Mouse (Mus musculus) regulatory T cell (primary cell): ENCODE results near the gene Plce1.

Experiments used
- in situ Hi-C: fragments of 300-600 bp; cut with MboI, MseI; formaldehyde crosslinking; loops from one replicate; pipeline ENCODE4 v1.15.1; 2025; ENCODE audit warnings: high pct_unique_total_duplicates

Gene Plce1

GRCm38 (mm10) chr19:38798801-38799200, 317.9 kb downstream of the Plce1 start:
- in situ Hi-C loops: no loop called here

GRCm38 (mm10) chr19:38818191-38818590, 337.3 kb downstream of the Plce1 start:
- in situ Hi-C loops: loop anchor here (5.0 to 25.0 kb wide), 2 partner anchors 114 to 756 kb away; partner anchors contain the start of genes Cep55 and Hells

GRCm38 (mm10) chr19:38818766-38819426, 338.0 kb downstream of the Plce1 start, which contains the start of gene Noc3l:
Gene Noc3l (minus strand): TSS chr19:38819237.
- in situ Hi-C loops: loop anchor here (5.0 to 25.0 kb wide), 2 partner anchors 113 to 757 kb away; partner anchors contain the start of genes Cep55 and Hells

GRCm38 (mm10) chr19:38819427-38819802, 338.5 kb downstream of the Plce1 start:
- in situ Hi-C loops: loop anchor here (5.0 to 25.0 kb wide), 2 partner anchors 113 to 757 kb away; partner anchors contain the start of genes Cep55 and Hells

- in situ Hi-C loops: loop anchor here (25.0 kb wide), 1 partner anchor 758 kb away; the partner anchor contains the start of gene Cep55
Observed at GRCm38 (mm10) chr19:38820186-38820804, 339.4 kb downstream of the Plce1 start.

GRCm38 (mm10) chr19:38833224-38833623, 352.3 kb downstream of the Plce1 start:
- in situ Hi-C loops: loop anchor here (25.0 kb wide), 1 partner anchor 1429 kb away; the partner anchor contains the start of gene Pdlim1
